Mouse (Mus musculus) neural tube, embryonic 10.5 days (tissue): Measurements from ENCODE around the gene Ipmk.
"Not testable (repeated sequence)": the region's sequence is repeated elsewhere in the genome, so short reads cannot be mapped to it uniquely, and the experiment has no call there.

Experiments
- DNase-seq: peaks from one replicate; pipeline ENCODE4 v3.0.0-alpha.2; 2017; ENCODE audit warnings: low spot score; ENCODE audit errors: extremely low spot score

The Ipmk gene

GRCm38 (mm10) chr10:71369466-71369865 lies 21.9 kb downstream of the Ipmk start:
- no peak for DNase-seq

DNA sequence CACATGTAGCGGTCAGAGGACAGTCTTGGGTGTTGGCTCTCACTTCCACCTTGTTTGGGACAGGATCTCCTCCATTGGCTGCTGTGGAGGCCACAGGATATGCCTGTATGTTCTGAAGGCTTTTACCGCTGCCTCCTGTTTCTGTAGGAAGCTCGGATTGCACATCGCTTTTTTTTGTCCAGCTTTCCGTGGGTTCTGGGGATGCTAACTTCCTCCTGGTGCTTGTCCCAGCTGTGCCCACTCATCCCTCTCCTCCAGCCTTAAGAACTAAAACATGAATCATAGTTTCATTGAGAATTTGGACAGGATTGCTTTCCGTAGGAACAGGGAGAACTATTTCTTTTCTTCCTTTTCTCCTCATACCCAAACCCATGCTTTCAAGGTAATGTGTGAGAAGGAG lies 24.3 kb downstream of the Ipmk start:
- no peak for DNase-seq

DNA sequence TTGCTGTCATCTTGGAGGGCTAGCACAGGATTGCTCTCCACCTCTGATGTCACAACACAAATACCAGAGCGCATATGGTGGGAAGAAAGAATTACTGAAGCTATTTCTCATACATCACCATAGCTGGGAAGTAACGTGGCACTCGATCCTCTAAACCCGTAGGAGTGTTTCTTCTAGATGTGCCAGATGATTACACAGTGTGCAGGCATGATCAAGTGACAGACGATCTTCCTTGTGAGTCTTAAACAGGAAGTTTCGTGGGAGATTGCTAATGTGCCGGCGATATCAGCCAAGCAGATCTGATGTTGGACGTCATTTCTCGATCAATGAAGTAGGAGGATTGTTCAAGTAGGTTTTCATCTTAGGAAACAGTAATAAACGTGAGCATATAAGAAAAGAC lies 26.1 kb downstream of the Ipmk start:
- no peak for DNase-seq

- no peak for DNase-seq
Measured at GRCm38 (mm10) chr10:71376014-71376413, 28.5 kb downstream of the Ipmk start.

- no peak for DNase-seq
Measured at GRCm38 (mm10) chr10:71380406-71380805, 32.8 kb downstream of the Ipmk start.

DNA sequence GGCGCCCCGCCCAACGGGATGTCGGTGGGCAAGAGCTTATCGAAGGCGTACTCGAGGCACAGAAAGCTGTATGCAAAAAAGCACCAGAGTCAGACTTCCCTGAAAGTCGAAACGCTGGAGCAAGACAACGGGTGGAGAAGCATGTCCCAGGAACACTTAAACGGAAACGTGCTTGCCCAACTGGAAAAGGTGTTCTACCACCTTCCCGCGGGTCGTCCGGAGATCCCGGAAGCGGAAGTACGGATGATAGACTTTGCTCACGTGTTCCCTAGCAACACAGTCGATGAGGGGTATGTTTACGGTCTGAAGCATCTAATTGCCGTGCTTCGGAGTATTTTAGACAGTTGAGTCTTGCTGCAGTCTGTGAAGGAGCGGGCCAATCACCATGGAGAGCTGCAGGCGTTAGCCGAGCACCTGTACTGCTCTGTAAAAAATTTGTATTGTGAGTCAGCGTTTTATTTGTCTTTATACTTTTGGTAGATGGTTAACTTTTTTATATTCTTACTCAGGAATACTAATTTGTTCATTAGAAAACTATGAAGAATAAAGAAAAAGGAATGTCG lies 34.0 kb downstream of the Ipmk start:
- DNase-seq: no peak

DNA sequence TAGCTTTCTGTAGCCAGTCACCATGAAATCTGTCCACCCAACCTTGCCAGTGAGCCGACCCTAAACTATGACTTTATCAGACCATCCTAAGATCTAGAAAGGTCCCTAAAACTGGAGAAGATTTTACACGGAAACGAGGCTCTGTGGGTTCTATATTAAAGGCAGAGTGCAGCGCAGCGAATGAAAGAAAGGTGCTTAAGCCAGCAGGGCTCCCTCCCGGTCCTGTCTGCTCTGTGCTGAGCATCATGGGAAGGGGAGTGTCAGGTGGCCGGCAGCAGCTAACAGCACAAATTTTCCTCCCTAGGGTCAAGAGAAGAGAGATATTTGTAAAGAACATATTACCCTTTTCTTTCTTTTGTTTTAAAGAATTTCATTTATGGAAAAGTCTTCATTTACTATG lies 34.5 kb downstream of the Ipmk start:
- no peak for DNase-seq

- no peak for DNase-seq
Measured at GRCm38 (mm10) chr10:71382858-71383551, 35.4 kb downstream of the Ipmk start.

- DNase-seq: not testable (repeated sequence)
Measured at GRCm38 (mm10) chr10:71383552-71383924, 36.0 kb downstream of the Ipmk start.

GRCm38 (mm10) chr10:71384159-71385044 lies 36.8 kb downstream of the Ipmk start:
- no peak for DNase-seq

- DNase-seq: no peak
Measured at GRCm38 (mm10) chr10:71389311-71389710, 41.7 kb downstream of the Ipmk start.

DNA sequence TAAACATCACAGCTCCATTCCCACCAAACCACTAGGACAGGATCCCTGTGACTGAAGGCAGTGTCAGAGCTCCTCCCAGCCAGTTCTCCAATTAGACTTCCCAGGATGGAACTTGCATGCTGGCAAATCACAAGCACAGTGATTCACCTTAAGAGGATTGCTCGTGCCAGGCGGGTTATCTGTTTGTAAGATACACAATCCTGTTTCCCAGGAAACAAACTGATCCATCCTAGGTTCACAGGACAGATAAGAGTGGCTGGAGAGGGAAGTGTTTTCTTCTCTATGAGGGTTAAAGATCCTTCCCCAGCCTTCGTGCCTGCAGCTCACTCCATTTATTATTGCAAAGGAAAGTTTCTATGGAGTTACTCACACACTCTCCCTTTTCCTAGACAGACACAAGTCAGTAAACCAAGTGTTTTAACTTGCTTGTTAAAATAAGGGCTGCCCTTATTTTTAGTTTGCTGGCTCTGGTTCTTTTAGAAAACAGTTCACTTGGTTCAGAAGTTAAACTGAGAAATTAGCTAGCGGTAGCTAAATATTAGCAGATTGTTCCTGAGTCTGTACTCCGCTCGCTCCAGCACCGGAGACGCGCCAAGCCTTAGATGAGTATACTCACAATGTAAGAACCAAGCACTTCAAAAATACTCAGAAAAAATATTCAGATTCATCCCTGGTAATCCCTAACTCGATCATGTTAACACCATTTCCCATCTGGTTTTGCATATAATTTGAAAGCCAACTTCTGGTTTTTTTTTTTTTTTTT lies 51.0 kb downstream of the Ipmk start:
- DNase-seq: no peak

- no peak for DNase-seq
Measured at GRCm38 (mm10) chr10:71399399-71399798, 51.8 kb downstream of the Ipmk start.

DNA sequence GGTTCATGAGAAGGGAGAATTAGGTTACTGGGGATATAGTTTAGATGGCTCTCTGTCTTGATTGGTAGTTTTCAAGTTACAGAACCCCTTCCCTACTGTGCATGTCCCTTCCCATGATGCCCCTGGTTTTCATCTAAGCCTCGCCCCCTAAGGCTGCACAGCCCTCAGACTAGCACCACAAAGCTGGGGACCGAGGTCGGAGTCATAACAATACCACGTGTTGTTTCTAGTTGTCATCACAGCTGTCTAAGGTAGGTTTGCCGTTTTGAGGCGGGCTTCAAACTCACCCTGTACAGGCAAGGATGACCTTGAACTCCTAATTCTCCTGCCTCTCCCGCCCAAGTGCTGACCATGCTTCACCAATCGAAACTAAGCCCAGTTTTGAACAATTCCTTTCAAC lies 52.4 kb downstream of the Ipmk start:
- DNase-seq: no peak

DNA sequence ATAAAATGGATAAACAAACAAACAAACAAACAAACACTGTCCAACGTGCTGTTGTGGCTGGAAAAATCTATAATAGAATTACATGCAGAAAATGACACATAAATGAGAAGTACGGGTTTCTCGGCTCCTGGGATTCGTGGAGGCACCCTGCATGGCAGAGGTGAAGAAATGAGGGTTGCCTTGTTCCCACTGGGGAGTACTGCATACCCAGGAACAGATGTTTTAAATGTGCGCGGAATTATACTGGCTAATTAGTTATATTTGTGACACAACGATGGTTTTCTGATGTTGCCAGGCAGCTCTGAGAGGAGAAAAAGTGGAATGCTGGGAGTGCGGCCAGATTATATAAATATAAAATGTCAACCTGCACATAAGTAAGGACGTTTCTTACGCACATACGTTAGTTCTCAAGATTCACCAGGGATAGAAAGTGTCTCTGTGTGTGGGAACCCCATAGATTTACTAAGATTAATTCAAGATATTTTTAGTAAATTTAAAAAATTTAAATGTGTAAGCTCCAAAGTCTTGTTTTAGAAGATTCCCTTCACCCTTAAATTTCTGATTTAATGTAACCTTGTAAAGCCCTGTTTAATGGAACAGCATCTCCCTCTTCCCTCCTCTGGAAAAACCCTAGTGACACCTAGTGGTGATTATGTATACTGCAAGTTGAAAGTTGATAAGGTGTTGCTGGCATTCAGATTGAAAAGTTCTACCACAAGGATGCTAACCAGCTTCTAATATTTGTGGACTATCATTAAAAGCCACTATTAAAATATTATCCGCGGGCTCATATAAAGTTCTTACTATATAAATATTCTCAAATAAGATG lies 53.5 kb downstream of the Ipmk start:
- DNase-seq: no peak

GRCm38 (mm10) chr10:71403638-71404037 lies 56.1 kb downstream of the Ipmk start:
- no peak for DNase-seq

DNA sequence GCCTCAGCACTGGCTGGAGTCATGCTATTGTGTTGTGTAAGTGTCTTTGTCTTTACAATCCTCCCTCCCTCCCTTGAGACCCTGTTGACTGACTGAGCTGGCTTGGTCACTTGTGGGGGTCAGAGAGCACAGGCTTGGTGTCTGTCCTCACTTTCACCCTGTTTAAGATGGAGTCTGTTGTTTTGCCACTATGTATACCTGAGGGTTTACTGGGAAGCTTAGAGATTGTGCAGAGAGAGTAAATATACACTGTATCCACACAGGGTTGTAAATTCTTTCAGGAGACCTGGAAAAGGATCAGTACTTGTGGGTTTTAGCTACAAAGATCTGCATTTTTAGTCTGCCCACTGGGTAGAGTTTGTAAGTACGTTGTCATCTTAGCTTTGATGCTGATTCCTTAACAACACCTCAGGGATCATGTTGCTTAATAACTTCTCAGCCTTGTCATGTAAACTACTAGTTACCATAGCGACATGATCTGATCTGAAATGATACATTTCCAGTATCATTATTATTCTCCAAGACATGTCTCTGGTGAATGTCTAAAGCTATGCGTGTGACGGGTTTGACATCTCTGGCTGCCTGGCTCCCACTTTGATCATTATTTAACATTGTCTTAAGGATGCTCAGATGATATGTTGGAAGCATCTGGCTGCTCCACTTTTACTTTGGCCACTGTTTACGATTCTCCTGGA lies 58.1 kb downstream of the Ipmk start:
- no peak for DNase-seq

GRCm38 (mm10) chr10:71409948-71410347 lies 62.4 kb downstream of the Ipmk start:
- no peak for DNase-seq

GRCm38 (mm10) chr10:71413401-71413800 lies 65.8 kb downstream of the Ipmk start:
- DNase-seq: no peak

GRCm38 (mm10) chr10:71421531-71421930 lies 74.0 kb downstream of the Ipmk start:
- no peak for DNase-seq
